Mouse (Mus musculus) heart, embryonic 11.5 days (tissue): ENCODE data around the gene Tcf19. TPM values are rescaled to one million over a fixed set of nuclear protein-coding genes. Genes with fewer than 3 reads are reported as not detected.

Source experiments
- ATAC-seq: fragments of 200-750 bp; cut with Nextera tagmentation; replicated peaks from 2 replicates; pipeline ENCODE4 v1.8.0; 2017; ENCODE audit warnings: moderate library complexity; ENCODE audit not compliant: insufficient number of reproducible peaks, low FRiP score, low TSS enrichment
- H3K27ac ChIP-seq: fragments of 300-500 bp; sonication (generic); 2 replicates; pipeline ENCODE4 v1.5.1; 2014; ENCODE audit warnings: mild to moderate bottlenecking, low read depth, low read length
- H3K27me3 ChIP-seq: fragments of 300-500 bp; sonication (generic); 2 replicates; pipeline ENCODE4 v1.6.1; 2014; ENCODE audit warnings: mild to moderate bottlenecking, low read length, mixed read lengths; ENCODE audit not compliant: control insufficient read depth, insufficient read depth
- H3K36me3 ChIP-seq: fragments of 300-500 bp; sonication (generic); 2 replicates; pipeline ENCODE4 v1.6.1; 2014; ENCODE audit warnings: mild to moderate bottlenecking, low read length, moderate library complexity, mixed read lengths; ENCODE audit not compliant: control insufficient read depth, insufficient read depth
- H3K4me1 ChIP-seq: fragments of 300-500 bp; sonication (generic); 2 replicates; pipeline ENCODE4 v1.6.1; 2014; ENCODE audit warnings: low read length; ENCODE audit not compliant: control insufficient read depth, insufficient read depth
- H3K4me2 ChIP-seq: fragments of 300-500 bp; sonication (generic); 2 replicates; pipeline ENCODE4 v1.6.1; 2014; ENCODE audit warnings: mild to moderate bottlenecking, moderate library complexity
- H3K4me3 ChIP-seq: fragments of 300-500 bp; sonication (generic); 2 replicates; pipeline ENCODE4 v1.5.1; 2014; ENCODE audit warnings: low read depth, low read length
- H3K9ac ChIP-seq: fragments of 300-500 bp; sonication (generic); 2 replicates; pipeline ENCODE4 v1.6.1; 2014; ENCODE audit warnings: mild to moderate bottlenecking, low read depth, low read length, moderate library complexity
- H3K9me3 ChIP-seq: fragments of 300-500 bp; sonication (generic); replicated peaks from 2 replicates; pipeline ENCODE4 v1.6.1; 2016; ENCODE audit warnings: low read length; ENCODE audit not compliant: control insufficient read depth
- WGBS: fragments of 180-500 bp; shearing (Covaris S2); extraction: QIAGEN DNeasy Blood & Tissue Kit; methylation state at CpG from one replicate; pipeline ENCODE4 v1.1.7; 2014; ENCODE audit not compliant: insufficient replicate concordance; 5-methylcytosine and 5-hydroxymethylcytosine counted together
- polyA plus RNA-seq: library from polyadenylated mRNA; unstranded; fragments of >200 nt; fragmentation: Nextera tagmentation; extraction: Ambion mirVana; gene quantifications from 2 replicates; pipeline ENCODE4 v1.2.1, GENCODE M21; 2014

Gene Tcf19
- 47.6 and 51.1 TPM in 2 replicates for polyA plus RNA-seq

DNA sequence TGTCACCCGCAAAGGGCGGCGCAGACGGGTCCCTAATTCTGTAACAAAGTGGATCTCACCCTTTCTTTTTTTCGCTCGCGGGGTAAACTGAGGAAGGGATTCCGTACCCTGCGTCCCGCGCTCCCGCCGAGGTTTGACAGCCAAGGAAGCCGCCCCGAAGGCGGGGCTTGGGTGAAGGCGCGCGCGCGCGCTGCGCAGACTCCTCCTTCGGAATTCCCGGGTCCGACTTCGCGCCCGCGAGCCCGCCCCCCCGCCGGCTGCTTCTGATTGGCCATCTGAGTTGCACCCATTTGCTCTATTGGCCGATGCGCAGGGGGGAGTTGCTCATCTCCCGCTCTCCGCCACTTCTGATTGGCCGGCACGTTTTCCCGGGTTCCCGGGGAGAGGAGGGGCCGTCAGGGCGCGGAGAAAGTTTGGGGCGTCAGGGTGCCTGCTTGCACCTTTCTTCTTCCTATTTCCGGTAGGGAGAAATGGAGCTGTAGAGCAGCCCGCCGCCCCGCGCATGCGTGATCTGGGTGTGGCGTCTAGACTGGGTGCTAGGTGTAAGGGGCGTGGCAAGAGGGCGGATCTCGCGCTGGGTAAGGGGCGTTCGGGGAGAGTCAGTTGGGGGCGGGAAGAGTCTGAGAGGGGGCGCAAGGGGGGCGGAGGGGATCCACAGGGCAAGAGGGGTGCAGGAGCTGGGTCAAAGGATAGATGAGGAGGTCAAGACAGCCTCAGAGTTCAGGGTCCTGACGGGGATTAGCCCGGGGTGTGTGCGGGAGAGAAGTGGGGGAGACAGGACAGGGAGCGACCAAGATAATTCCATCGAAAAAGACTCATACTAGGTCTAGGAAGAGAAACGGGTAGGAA lies at the start of gene Tcf19, which contains the start of gene Cchcr1:
Tcf19 (minus strand) TSS at position 173 of the 849 bp plus-strand sequence.
Cchcr1 (plus strand) TSS at position 449 of the 849 bp plus-strand sequence.
- H3K9ac ChIP-seq, result peak within 1 kb of the TSS; percentile 74
- WGBS, result under 1% methylated on average over 67 of the region's 67 CpGs
- no peaks in the 10 kb centered on the region; the same call in 1 of the 2 replicates for H3K36me3 ChIP-seq
- peak within 1 kb of the TSS; percentile 70 for H3K4me3 ChIP-seq
- ATAC-seq, result peak; percentile 91
- H3K4me2 ChIP-seq, result peak within 1 kb of the TSS; percentile 90
- peaks cover 18% of the 10 kb centered on the region for H3K4me1 ChIP-seq
- H3K9me3 ChIP-seq, result no peaks in the 10 kb centered on the region
- H3K27me3 ChIP-seq, result no peaks in the 10 kb centered on the region
- peak within 1 kb of the TSS; percentile 41; the same call in 1 of the 2 replicates for H3K27ac ChIP-seq

DNA sequence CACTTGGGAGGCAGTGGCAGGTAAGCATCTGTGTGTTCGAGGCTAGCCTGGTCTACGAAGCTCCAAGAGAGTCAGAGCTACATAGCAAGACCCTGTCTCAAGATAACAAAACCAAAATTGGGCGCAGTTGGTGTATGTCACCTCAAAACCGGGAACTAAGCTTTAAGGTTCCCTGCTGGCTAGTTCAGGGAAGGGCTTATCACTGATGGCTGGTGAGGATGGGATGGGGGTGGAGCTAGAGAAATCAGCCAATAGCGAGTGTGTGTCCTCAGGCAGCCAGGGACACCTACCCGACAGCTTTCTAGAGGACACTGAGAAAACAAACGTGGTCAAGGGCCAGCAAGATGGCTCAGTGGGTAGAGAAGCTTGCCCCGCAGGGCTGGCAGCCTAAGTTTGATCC lies 41.6 kb upstream of the Tcf19 start:
- no peak overlapping the region for H3K4me2 ChIP-seq
- WGBS, result 42% methylated on average over 8 of the region's 8 CpGs
- no peaks in the 10 kb centered on the region for H3K36me3 ChIP-seq
- H3K9me3 ChIP-seq, result no peaks in the 10 kb centered on the region
- no peaks in the 10 kb centered on the region for H3K4me1 ChIP-seq
- no peak overlapping the region for H3K4me3 ChIP-seq
- ATAC-seq, result no peak
- H3K9ac ChIP-seq, result no peak overlapping the region
- no peak overlapping the region for H3K27ac ChIP-seq
- no peaks in the 10 kb centered on the region for H3K27me3 ChIP-seq

DNA sequence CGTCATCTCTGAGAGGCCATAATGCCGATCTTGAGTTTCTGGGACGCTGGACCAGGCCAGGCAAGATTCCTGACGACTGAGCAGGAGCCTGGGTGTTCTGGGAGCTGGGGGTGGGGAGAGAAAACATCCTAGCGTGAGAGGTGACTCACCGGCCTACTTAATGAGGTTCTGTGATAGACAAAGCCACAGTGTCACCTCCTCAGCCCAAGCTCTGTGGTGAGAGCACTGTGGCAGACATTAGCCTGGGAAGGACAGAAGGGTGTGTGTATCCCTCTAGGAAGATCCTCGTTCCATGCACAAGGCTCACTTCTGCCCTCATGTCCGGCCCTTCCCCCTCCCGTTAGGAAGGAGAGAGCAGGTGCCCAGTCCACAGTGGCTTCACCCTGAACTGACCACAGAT lies 40.7 kb upstream of the Tcf19 start:
- no peaks in the 10 kb centered on the region for H3K27me3 ChIP-seq
- ATAC-seq, result no peak
- WGBS, result 64% methylated on average over 9 of the region's 9 CpGs
- H3K4me2 ChIP-seq, result no peak overlapping the region
- no peak overlapping the region for H3K4me3 ChIP-seq
- no peaks in the 10 kb centered on the region for H3K36me3 ChIP-seq
- H3K9ac ChIP-seq, result no peak overlapping the region
- H3K27ac ChIP-seq, result no peak overlapping the region
- H3K9me3 ChIP-seq, result no peaks in the 10 kb centered on the region
- H3K4me1 ChIP-seq, result no peaks in the 10 kb centered on the region

DNA sequence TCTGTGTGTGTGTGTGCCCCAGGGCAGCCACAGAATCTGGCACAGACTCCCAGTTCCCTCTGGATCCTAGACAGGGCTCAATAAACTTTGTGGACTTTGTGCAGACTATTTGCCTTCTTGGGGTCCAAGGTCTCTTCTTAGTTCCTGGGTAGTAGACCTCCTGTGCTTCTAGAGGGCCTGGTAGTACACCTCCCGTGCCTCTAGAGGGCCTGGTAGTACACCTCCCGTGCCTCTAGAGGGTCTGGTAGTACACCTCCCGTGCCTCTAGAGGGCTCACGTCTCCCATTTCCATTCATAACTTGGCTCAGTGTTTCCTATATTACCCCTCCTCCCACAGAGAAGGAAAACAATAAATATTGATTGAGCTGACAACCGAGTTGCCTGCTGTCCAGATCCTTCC lies 40.2 kb upstream of the Tcf19 start:
- no peaks in the 10 kb centered on the region for H3K36me3 ChIP-seq
- ATAC-seq, result no peak
- H3K4me3 ChIP-seq, result no peak overlapping the region
- H3K9me3 ChIP-seq, result no peaks in the 10 kb centered on the region
- no peaks in the 10 kb centered on the region for H3K4me1 ChIP-seq
- no peaks in the 10 kb centered on the region for H3K27me3 ChIP-seq
- 34% methylated on average over 5 of the region's 5 CpGs for WGBS
- H3K27ac ChIP-seq, result no peak overlapping the region
- H3K4me2 ChIP-seq, result no peak overlapping the region
- no peak overlapping the region for H3K9ac ChIP-seq

DNA sequence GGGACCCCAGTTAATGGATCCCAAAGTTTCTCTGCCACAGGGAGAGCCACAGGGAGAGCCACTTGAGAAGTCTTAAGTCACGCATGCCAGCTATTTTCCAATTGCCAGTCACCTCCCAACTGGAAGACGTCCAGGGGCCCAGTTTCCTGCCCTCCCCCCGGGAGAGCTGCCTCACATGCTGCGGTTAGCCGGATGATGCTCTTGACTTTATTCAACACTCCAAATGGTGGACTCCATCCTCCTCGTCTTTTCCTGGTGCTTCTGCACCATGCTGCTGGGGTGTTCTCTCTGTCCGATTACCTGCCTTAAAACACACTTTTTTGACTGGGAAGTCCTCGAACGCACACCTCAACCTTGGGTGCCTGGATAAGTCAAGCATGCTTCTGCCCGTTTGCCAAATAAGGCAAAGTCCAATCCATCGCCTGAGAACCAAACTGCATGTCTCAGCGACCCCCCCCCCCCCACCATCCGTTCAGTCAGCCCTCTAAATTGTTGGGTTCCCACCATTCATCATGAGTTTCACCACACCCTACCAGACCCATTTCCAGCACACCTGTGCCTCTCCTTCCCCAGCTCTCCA lies 39.7 kb upstream of the Tcf19 start:
- H3K4me3 ChIP-seq, result no peak overlapping the region

DNA sequence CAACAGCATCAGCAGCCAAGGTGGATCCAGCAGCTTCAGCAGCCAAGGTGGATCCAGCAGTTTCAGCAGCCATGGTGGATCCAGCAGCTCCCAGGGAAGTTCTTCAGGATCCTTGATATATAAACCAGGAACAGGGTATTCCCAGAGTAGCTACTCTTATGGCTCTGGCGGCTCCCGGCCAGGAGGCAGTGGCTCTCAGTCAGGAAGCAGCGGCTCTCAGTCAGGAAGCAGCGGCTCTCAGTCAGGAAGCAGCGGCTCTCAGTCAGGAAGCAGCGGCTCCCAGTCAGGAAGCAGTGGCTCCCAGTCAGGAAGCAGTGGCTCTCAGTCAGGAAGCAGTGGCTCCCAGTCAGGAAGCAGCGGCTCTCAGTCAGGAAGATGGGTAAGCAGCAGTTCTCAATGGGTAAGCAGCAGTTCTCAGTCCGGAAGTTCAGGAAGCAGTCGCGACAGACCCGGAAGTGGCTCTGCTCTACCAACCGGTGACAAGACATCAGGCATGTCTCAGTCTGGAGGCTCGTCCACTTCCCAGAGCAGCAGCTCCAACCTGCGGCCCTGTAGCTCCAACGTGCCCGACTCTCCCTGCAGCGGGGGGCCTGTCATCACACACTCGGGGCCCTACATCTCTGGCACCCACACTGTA lies 38.3 kb upstream of the Tcf19 start:
- H3K9me3 ChIP-seq, result no peaks in the 10 kb centered on the region
- H3K9ac ChIP-seq, result no peak overlapping the region
- H3K27me3 ChIP-seq, result no peaks in the 10 kb centered on the region
- WGBS, result 85% methylated on average over 18 of the region's 18 CpGs
- H3K36me3 ChIP-seq, result no peaks in the 10 kb centered on the region
- H3K4me3 ChIP-seq, result no peak overlapping the region
- no peak overlapping the region for H3K4me2 ChIP-seq
- ATAC-seq, result no peak
- peaks cover 5% of the 10 kb centered on the region for H3K4me1 ChIP-seq
- no peak overlapping the region for H3K27ac ChIP-seq

More for the DNA sequence above, 39.7 kb upstream of the Tcf19 start:
- H3K27me3 ChIP-seq, result no peaks in the 10 kb centered on the region
- no peaks in the 10 kb centered on the region for H3K36me3 ChIP-seq
- H3K4me1 ChIP-seq, result no peaks in the 10 kb centered on the region; the same call in 1 of the 2 replicates
- no peaks in the 10 kb centered on the region for H3K9me3 ChIP-seq
- no peak overlapping the region for H3K27ac ChIP-seq
- 84% methylated on average over 12 of the region's 13 CpGs for WGBS
- no peak overlapping the region for H3K4me2 ChIP-seq
- ATAC-seq, result no peak
- no peak overlapping the region for H3K9ac ChIP-seq

DNA sequence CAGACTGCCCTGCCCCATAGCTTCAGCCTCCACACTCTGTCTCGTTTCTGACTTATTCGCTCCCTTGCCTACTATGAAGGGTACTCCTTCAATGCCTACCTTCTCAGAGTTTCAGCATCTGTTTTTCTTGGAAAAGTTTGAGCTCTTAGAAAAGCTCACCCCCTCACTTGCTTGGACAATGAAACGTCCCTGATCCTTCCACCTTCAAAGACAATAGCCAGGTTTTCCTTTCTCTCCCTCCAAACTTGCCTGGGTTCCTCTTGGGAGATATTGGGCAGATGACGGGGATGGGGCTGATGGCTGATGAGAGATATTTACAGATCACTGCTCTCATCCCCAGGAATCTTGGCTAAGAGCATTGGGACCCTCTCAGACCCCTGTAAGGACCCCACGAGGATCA lies 37.7 kb upstream of the Tcf19 start:
- WGBS, result 76% methylated on average over 5 of the region's 5 CpGs
- H3K4me3 ChIP-seq, result no peak overlapping the region
- no peak for ATAC-seq
- H3K4me1 ChIP-seq, result peaks cover 8% of the 10 kb centered on the region
- H3K27me3 ChIP-seq, result no peaks in the 10 kb centered on the region
- no peak overlapping the region for H3K9ac ChIP-seq
- H3K4me2 ChIP-seq, result no peak overlapping the region
- no peaks in the 10 kb centered on the region for H3K36me3 ChIP-seq
- no peaks in the 10 kb centered on the region for H3K9me3 ChIP-seq
- no peak overlapping the region for H3K27ac ChIP-seq

DNA sequence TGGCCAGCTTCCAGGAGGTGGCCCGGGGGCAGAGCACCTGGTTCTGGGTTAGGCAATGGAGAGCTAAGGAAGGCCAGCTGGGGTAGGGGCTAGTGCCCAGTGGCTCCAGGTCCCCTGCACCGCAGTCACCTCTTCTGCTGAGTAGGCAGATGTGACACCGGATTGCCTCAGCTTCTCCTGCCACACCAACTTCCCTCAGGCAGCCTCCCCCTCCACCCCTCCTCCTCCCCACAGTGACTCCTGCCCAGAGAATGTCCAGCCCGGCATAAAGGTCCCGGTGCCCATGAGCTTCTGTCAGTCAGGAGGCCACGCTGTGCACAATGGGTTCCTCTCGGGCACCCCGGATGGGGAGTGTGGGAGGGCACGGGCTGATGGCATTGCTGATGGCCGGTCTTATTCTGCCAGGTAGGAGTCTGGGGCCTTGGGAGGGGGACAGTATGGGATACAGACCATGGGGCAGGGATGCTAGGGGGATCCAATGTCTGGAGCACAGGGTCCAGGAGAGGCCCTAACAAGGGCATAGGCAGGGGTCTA lies 35.3 kb upstream of the Tcf19 start, which contains the start of gene Cdsn:
Cdsn (plus strand) TSS at position 248 of the 534 bp plus-strand sequence.
- Histone ChIP-seq H3K9me3 (no peaks in the 10 kb centered on the region), H3K4me1 (peaks cover 12% of the 10 kb centered on the region), H3K4me3 (no peak within 1 kb of the TSS), H3K27ac (0 out of 2 replicates have a peak within 1 kb of the TSS, but pooled peaks have one; percentile 24), H3K9ac (peak within 1 kb of the TSS; percentile 2; the same call in 1 of the 2 replicates), H3K4me2 (no peak within 1 kb of the TSS), H3K36me3 (no peaks in the 10 kb centered on the region), H3K27me3 (no peaks in the 10 kb centered on the region)
- no peak for ATAC-seq
- WGBS, result 72% methylated on average over 10 of the region's 10 CpGs
